Mouse (Mus musculus): ENCODE results near the gene Smagp. TPM values are rescaled to one million over a fixed set of nuclear protein-coding genes. Genes with fewer than 3 reads are reported as not detected.
A peak's percentile ranks its signal among the peaks of the same experiment; 100 is the strongest.
"Not testable (repeated sequence)": the region's sequence is repeated elsewhere in the genome, so short reads cannot be mapped to it uniquely, and the experiment has no call there.

Gene Smagp
- total RNA-seq, 2 experiments from 2014 or later, result 1.2 to 1.9 TPM

DNA sequence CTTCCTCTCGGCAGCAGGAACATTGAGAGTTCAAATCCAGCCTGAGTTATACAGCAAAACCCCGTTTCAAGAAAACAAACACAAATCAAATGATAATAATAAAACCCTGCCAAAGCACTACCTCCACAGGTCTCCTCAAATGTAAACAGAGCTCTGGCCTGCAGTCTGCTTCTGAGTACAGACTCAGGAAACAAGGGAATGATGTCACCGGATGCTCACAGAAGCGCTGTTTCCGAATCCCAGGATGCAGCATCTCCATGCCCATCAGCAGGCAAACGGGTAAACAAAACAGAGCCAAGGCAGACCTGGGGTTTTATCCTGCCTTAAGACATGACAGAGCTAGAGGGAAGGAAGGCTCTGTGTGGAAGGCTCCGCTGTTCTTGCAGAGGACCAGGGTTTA, 7.9 kb downstream of the Smagp start:
- DNase-seq (ENCODE audit: low spot score in 2 of 2), result no peak

- no peak for DNase-seq (ENCODE audit: low spot score in 2 of 2)
These were observed 8.9 kb downstream of the Smagp start for GRCm38 (mm10) chr15:100627774-100628370.

DNA sequence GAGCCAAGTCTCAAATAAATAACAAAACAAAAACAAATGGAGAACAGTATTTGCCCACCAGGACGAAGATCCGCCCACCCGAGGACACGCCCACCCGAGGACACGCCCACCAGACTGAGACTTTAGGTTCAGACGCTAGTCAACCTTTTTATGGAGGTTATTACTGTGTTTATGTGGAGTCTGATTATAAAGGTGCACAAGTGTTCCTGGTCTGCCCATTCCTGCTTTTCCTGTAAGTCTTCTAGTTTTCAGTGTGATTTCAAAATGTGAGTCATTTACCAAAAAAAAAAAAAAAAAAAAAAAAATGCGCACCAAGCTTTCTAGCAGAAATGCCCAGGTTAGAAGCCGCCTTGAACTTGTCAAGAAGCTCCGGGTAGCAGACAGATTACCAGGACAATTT, 9.5 kb downstream of the Smagp start:
- no peak for DNase-seq (ENCODE audit: low spot score in 2 of 2)

- DNase-seq (ENCODE audit: low spot score in 2 of 2), result no peak
These were observed 12.3 kb downstream of the Smagp start for GRCm38 (mm10) chr15:100624435-100624834.

- DNase-seq (ENCODE audit: low spot score in 2 of 2), result no peak
These were observed 13.0 kb downstream of the Smagp start for GRCm38 (mm10) chr15:100623754-100624153.

- peak; percentile 46 to 74 for DNase-seq (ENCODE audit: low spot score in 2 of 2)
These were observed 14.6 kb downstream of the Smagp start for GRCm38 (mm10) chr15:100622164-100622563.

GRCm38 (mm10) chr15:100621671-100622070, 15.1 kb downstream of the Smagp start:
- DNase-seq (ENCODE audit: low spot score in 2 of 2), result peak in 1 of 2 experiments; percentile 10

- no peak for DNase-seq (ENCODE audit: low spot score in 2 of 2)
These were observed 17.5 kb downstream of the Smagp start for GRCm38 (mm10) chr15:100619200-100619599.

- DNase-seq (ENCODE audit: low spot score in 2 of 2), result no peak
These were observed 20.5 kb downstream of the Smagp start for GRCm38 (mm10) chr15:100616221-100616620.

DNA sequence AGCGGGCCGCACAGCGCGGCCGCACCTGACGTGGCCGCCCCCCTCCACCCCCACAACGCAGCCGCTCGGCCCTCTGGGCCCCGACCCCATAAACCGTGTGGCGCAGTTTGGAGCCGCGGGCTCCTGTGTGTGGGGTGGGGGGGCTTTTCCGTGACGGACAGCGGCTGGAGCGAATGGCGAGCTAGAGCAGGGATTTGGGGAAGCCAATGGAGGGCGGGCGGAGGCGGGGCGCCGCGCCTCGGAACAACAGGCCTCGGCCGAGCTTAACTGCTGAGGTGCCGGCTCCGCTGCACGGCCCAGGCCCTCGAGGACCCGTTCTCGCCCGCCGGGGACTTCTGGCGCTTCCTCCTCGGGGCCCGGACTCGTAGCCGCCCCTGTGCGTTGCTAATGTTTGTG, 20.9 kb downstream of the Smagp start:
- peak; percentile 89 to 90 for DNase-seq (ENCODE audit: low spot score in 2 of 2)

DNA sequence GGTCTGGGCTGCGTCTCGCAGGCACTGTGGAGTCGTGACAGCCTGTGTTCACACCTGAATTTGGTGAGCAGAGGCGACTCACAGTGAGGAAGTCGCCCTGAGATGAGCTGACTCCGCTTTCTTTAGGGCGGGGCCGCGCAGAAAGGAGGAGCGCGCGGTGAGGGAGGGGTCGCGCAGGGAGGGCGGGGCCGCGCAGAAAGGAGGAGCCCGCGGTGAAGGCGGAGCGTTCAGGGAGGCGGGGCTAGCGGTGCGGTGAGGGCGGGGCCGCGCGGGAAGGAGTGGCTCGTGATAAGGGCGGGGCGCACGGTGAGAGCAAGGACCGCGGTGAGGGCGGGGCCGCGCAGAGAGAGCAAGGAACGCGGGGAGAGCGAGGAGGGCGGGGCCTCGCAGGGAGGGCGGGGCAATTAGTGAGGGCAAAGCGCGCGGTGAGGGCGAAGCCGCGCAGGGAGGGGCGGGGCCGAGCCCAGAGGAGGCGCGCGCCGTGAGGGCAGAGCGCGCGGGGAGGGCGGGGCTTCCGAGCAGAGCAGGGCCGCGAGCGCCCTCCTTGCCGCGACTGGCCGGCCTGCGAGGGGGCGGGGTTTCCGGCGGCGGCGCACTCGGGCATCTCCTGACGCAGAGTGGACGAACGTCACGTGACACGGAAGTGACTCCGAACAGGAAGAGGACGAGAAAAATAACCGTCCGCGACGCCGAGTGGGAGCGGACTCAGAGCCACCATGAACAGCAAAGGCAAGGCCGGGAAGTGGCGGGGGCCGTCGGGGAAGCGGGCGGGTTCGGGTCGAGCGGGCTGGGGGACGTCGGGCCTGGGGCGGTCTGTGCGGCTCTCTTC, 21.5 kb downstream of the Smagp start, which contains the start of gene Dazap2:
Gene Dazap2 (plus strand): TSS at position 354 of the 829 bp plus-strand sequence.
- peak; percentile 98 to 99 for DNase-seq (ENCODE audit: low spot score in 2 of 2)

DNA sequence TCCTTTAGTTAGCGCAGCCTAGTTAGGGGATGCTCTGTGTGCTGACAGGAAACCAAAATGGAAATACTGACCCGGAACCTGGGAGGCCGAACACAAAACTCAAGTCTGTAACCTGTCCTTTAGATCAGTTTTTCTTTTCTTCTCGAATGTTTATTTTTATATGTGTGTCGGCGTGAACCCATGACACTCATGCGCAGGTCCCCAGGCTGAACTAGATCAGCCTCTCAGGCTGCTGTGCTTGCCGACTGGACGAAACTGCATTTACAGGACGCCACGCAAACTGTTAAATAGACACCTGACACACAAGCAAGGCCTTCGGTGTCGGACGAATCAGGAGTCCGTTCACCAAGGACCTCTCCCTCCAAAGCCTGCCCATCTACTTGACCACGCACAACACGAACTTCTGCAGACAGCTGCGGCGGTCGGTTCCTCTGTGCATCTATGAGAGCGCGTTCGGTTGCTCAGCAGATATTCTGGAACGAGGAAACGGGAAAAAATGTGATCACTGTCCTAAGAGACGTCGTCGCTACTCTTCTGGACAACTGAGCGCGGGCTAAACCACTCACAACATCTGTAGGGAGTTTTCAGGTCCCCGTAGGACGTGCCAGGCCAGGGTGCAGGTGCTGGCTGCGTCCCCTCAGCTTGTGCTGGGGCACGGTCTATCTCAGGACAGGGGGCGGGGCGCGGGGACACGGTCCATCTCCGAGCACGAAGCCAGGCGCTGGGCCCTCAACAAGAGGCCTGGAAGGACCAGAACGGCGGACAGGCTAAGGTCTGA, 22.3 kb downstream of the Smagp start:
- DNase-seq (ENCODE audit: low spot score in 2 of 2), result no peak

DNA sequence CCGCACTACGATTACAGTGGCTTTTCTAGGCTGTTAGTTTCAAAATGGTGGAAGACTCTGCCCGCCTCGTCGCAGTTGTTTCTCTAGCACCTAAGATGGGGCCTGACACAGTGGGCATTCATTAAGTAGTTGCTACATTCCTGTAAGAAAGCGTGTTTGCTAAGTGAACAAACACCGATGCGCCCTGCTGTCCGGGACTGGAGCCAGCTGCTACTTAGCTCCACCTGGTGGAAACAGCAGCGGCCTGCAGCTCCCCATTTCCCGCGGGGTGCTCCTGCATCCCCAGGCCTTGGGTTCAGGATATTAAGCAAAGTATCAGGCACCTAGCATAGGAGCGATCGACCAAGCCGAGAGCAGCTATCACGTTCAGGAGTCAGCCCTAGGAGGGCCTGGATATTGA, 23.2 kb downstream of the Smagp start:
- DNase-seq (ENCODE audit: low spot score in 2 of 2), result peak; percentile 76 to 78

- DNase-seq (ENCODE audit: low spot score in 2 of 2), result peak in 1 of 2 experiments; percentile 17
These were observed 24.3 kb downstream of the Smagp start for GRCm38 (mm10) chr15:100612432-100612831.

DNA sequence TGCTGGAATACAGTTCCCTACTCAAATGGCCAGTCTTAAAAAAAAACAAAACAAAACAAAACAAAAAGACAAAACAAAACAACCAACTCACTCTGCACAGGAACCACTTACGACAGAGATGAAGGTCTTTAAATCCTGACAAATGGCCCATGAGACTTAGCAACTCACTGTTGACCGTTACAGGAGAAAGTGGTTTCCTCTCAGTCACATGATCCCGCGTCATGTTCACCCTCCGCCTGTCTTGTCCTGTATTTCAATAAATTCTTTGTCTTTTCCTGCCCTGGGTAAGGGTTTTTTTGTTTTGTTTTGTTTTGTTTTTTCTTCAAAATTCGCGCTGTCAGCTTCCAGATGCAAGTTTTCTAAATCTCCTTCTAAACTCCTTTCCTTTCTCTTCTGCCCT, 24.8 kb downstream of the Smagp start:
- no peak for DNase-seq (ENCODE audit: low spot score in 2 of 2)

DNA sequence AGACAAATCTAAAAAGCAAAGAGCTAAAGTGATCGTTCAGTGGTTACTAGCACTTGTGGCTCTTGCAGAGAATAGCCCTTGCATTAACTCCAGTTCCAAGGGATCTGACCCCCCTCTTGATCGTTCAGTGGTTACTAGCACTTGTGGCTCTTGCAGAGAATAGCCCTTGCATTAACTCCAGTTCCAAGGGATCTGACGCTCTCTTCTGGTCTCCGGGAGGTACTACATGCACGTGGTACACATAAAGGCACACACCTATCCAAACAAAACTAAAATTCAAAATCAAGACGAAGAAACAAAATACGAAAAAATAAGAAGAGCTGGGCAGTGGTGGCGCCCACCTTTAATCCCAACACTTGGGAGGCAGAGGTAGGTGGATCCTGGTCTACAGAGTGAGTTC, 30.1 kb downstream of the Smagp start:
- DNase-seq (ENCODE audit: low spot score in 2 of 2), result not testable (repeated sequence)

- no peak for DNase-seq (ENCODE audit: low spot score in 2 of 2)
These were observed 35.1 kb downstream of the Smagp start for GRCm38 (mm10) chr15:100601669-100602068.

- no peak for DNase-seq (ENCODE audit: low spot score in 2 of 2)
These were observed 36.0 kb downstream of the Smagp start for GRCm38 (mm10) chr15:100600696-100601272.

DNA sequence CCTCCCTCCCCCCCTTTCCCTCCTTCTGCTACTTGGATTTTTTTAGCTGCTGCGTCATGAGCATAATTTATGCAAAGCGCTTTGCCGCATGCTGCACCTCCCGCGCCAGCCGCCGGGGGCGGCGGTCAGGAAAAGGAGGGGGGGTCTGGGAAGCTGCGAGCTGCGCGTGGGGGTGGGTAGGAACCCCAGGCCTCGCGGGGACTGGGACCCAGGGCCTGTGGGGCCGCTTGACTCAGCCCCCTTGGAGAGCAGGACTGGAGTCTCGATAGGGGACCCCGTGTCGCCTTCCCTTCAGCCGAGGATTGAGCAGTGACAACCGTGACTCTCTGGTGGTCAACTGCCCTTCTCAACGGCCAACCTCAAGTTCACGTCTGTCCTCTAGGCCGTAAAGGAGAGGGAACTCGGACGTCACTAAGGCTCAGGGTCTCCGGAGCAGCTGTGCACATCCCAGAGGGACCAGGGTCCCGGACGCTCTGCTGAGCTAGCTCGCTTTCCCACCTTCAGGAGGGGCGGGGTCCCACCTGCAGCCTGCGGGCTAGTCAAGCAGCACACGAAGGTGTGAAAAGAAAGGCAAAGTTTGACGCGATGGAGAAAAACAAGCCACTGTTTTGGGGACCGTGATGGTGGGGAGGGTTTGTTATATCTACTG, 36.6 kb downstream of the Smagp start:
- peak; percentile 68 to 70 for DNase-seq (ENCODE audit: low spot score in 2 of 2)

DNA sequence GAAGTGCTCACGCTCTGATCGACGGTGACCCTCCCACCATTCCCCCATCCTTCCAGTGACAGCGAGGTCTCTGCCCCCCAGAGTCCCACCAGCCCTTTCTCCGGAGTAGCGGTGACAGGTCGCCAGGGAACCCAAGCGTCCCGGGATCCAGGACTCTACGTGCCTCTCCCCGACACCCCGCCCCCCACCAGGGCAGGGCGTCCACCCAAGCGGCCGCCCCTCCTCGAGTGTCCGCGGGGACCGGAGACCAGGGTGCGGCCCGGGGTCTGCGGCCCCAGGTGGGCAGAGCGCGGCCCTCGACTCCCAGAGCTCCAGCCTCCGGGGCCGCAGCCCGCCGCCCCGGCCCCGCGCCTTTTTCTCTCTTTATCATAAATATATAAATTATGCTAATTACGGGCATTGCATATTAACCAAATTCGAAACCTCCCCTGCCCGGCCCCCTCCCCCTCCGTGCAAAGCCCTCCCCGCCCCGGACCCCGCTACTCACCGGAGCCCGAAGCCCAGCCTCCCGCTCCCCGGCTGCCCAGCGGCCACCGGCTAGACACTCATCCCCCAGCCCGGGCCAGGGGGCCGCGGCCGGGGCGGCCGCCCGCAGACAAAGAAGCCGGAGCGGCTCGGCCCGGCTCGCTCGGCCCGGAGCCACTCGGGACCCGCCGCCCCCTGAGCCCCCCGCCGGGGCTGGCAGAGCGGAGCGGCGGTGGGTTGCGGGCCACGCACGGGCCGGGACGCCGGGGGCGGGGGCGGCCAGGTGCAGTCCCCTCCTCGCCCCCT, 37.3 kb downstream of the Smagp start, which contains the start of gene Pou6f1:
Gene Pou6f1 (minus strand): TSS at position 709 of the 771 bp plus-strand sequence.
- DNase-seq (ENCODE audit: low spot score in 2 of 2), result peak; percentile 20 to 47

All from left cerebral cortex, adult 18-20 months (tissue).